Mouse (Mus musculus) CD4-positive, CD25-positive, alpha-beta regulatory T cell, adult 4 months (primary cell): ENCODE measurements around the gene Atn1. TPM values are rescaled to one million over a fixed set of nuclear protein-coding genes. Genes with fewer than 3 reads are reported as not detected.
"Not testable (repeated sequence)": the region's sequence is repeated elsewhere in the genome, so short reads cannot be mapped to it uniquely, and the experiment has no call there.

Experiments used
- ATAC-seq: one replicate; pipeline ENCODE4 v1.8.0; 2017
- polyA plus RNA-seq, 2 experiments: library from polyadenylated mRNA; unstranded; fragments of 100-300 nt; shearing (Covaris generic); gene quantifications; one replicate each; pipeline ENCODE4 v1.2.1; 2017

The Atn1 gene
- 1 to 10 TPM; 4.4 to 4.8 TPM for polyA plus RNA-seq

DNA sequence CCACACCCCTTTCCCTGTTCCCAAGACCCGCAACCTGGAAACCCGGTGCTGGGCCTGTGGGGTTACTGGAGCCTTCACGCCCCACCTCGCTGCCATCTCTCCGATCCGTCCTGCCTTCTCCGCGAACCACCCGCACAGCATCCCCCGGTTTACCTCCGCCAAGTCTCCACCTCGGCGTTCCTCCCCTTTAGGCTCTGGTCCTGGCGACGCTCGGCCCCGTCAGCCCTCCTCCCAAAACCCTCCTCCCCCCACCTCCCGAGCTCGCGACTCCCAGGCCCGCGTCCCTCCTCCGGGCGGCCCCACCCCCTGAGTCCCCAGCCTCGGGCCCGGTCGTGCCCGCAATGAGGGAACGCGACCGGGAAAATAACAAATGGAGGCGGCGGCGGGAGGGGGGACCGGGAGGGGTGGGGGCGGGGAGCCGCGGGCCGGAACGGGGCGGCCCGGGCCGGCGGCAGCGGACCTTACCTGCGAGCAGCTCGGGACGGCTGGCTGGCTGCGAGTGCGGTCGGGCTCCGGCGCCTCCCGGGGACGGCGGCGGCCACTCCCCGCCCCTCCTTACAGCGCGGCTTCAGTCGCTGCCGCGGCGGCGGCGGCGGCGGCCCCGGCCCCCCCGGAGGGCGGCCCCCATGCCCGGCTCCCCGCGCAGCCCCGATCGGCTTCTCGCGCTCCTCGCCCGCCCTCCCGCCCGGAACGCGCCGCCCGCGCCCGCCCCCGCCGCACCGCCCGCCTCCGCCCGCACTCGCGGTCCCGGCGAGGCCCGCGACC lies at the start of gene Atn1, which contains the start of gene Gm45234:
TSS of gene Atn1 (minus strand) at position 694 of the 765 bp plus-strand sequence.
TSS of gene Gm45234 (minus strand) at position 191 of the 765 bp plus-strand sequence.
- ATAC-seq: peak; percentile 33

DNA sequence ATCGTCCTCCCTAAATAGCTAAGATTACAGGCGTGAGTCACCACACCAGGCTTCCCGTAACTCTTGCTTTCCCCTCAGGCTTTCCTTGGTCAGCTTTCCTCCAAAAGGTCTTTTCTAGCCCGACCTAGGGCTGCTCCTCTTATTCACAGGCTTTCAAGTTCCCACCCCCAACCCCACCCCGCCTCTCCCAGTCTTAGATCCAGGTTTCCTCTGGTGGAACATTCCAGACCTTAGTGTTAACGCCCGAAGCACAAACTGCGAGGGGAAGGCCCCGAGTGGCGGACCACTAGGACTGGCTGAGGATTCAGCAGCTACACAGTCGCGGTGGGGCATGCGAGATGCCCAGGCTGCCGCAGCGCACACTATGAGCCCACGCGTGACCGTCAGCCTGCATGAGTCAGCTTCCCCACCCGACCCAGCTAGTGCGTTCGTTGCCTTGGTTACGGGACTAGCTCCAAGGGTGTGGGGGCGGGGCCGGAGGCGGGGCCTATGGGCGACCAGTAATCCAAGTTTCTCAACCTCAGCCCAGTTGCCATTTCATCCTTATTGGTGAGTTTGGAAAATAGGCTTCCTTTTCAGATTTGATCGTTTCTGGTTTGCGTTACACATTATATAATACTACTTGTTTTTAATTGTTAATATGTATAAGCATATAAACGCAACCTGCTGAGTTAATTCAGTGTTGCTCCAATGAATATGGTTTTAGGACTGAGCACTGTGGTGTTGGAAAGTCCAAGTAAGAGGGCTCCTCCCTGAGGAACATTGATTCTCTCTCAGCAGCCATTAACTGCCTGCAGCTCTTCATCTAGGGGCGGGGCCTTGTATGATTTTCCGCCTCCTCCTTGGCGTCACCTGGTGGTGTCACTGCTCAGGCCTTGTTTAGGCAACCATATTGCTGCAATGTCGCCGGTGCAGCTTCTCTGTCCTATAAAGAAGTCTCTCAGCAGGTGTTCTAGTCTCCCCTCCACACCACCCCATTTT lies 49.3 kb upstream of the Atn1 start:
- peak; percentile 77 for ATAC-seq

DNA sequence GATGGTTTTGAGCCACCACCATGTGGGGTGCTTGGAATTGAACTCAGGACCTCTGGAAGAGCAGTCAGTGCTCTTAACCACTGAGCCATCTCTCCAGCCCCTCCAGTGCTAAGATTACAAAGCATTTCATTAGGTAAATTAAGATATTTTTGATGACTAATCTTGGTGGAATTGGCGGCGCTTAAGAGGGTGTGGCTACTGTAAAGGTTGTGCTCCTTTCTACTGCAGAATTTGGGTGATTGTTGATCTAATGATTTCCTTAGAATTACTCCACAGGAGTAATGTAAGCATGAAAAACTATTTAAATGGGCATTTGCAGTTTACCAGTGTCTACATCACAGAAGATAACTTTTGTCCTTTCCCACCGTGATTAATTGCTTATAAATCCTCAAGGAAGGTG lies 48.0 kb upstream of the Atn1 start:
- ATAC-seq: no peak

DNA sequence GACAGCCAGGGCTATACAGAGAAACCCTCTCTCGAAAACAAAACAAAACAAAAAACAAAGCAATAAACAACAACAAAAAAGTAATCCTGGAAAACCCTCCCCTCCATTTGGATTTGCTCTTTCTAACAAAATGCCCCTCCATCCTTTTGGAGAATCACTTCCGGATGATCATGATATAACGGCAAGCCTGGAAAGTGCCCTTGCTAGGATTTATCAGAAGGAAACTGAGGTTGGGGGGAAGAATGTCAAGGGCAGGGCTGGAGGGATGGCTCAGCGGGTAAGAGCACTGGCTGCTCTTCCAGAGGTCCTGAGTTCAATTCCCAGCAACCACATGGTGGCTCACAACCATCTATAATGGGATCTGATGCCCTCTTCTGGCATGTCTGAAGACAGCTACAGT lies 47.4 kb upstream of the Atn1 start:
- ATAC-seq: not testable (repeated sequence)

DNA sequence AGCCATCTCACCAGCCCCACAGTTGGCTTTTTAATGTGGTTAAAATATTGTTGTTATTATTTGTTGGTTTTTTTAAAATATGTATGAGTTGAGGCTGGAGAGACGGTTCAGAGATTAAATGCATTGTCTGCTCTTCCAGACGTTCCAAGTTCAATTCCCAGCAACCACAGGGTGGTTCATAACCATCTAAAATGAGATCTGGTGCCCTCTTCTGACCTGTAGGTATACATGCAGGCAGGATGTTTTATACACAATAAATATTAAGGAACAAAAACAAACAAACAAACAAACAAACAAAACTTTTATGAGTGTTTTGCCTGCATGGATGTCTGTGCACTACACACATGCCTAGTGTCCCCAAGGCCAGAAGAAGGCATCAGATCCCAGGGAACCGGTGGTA lies 46.7 kb upstream of the Atn1 start:
- no peak for ATAC-seq

DNA sequence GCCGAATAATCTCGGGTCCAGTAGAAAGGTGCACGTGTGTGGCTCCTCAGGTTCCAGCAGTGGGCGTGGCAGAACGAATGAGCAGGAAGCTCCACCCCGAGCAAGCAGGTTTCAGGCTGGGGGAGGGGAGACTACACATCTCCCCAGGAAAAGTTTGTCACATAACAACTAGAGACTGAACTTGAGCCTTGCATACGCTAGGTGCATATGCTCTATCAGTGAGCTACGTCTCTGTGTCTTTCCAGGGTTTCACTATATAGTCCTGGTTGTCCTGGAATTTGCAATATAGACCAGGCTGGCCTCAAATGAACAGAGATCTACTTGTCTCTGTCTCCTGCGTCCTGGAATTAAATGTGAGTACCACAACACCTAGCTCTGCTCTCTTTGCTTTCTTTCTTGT lies 46.1 kb upstream of the Atn1 start:
- ATAC-seq: not testable (repeated sequence)

DNA sequence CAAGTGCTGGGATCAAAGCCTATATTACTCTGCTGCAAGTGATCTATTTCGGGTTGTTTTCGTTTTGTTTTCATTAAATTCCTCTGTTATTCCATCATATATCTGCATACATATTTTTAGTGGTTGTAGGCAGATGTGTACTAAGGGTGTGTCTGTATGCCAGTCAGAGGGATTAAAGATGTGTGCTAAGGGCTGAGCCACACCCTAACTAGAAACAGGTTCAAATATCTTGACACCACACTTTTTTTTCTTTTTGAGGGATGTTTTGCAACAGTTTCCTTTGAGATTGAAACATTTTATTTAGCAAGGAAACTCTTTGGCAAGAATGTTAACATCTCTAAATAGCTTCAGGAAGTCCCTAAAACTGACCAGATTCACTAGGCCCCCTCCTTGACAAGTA lies 39.9 kb upstream of the Atn1 start:
- no peak for ATAC-seq

DNA sequence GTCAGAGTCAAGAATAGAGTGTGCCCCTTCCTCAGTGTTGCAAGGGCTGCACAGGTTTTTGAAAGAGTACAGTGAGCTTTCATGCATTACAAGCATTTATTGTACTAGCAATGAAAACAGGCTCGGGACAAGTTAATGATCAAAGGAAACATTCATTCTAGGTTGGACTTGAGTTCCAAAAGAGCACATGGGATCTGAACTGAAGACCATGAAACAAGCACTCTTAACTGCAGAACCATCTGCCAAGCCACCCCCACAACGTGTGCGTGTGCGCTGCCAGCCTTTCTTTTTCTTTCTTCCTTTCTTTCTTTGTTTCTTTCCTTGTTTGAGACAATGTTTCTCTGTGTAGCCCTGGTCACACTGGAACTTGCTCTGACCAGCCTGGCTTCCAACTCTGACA lies 39.5 kb upstream of the Atn1 start:
- no peak for ATAC-seq

DNA sequence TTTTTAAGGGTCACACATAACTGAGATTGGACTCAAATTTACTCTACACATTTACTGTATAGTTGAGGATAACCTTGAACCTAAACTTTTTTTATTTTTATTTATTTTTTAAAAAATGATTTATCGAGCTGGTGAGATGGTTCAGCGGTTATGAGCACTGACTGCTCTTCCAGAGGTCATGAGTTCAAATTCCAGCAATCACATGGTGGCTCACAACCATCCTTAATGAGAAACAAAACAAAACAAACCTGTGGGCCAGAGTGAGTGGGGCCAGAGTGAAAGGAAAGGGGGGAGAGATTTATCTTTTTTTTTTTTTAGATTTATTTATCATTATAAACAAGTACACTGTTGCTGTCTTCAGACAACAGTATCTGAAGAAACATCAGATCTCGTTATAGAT lies 35.6 kb upstream of the Atn1 start:
- ATAC-seq: no peak

DNA sequence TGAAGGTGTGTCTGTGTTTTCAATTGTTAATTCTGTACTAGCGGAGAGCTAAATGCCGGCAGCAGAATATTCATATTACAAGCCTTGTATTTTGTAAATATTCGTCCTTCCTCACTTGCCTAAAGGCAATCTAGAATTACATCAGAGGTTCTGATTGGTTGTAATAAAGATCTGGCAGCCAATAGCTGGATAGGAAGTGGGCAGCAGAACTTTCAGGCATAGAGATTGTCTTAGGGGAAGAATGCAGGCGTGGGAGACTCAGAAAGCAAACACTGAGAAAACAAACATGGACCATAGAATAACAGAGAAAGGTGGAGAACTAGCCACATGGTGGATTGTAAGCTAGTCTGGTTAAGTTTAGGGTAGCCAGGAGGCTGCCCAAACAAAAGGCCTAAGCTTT lies 33.8 kb upstream of the Atn1 start:
- no peak for ATAC-seq

DNA sequence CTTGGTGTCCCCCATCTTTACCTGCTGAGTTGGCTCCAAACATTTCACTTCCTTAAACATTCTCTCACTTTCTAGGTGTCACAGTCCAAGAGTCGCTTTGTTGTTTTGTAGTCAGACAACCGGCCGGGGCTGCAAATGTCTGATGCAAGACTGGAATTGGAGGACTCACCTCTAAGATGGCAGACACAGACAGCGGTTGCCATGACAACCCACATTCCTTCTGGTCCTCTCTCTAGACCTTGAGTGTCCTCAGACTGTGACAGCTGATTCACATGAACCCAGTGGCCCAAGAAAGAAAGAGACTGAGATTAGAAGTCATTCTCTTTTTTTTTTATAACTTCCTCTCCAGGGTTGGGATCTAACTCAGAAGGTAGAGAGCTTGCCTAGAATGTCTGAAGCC lies 33.2 kb upstream of the Atn1 start:
- ATAC-seq: no peak

DNA sequence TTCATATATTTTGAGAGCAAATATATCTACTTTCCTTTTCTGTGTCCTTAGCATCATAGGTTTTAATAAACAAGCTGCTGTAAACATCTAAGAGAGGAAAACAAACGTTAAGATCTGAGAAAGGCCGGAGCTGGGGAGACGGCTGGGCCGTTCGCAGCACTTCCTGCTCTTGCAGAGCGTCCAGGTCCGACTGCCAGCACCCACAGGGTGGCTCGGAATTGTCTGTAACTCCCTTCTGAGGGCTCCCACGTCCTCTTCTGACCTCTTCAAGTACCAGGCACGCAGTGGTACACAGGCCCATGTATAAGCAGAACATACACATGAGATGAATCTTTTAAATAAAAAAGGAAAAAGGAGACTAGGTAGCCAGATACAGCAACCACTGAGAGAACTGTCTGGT lies 31.4 kb upstream of the Atn1 start:
- no peak for ATAC-seq

DNA sequence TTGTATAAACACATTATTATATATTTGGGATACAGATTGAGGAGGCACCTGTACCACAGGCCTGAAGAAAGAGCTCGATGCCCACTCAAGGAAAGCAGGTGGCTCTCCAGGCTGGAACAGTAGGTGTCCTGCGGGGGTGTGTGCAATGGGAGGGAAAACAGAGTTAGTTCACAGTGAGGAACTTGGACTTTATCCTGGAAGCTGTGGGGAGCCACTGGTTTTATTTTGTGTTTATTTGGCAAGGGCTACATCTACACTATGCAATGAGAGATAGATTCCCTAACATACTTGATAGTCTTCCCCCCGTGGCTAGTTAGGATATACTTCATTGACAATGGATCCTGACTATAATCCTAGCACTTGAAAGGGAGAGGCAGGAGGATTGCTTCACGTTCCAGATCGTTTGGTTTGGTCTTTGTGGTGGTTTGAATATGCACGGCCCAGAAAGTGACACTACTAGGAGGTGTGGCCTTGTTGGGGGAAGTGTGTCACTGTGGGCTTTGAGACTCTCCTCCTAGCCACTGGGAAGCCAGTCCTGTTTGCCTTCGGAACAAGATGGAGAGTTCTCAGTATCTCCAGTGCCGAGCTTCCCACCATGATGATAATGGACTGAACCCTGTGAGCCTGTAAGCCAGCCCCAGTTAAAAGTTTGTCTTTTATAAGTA lies 30.6 kb upstream of the Atn1 start:
- ATAC-seq: no peak

DNA sequence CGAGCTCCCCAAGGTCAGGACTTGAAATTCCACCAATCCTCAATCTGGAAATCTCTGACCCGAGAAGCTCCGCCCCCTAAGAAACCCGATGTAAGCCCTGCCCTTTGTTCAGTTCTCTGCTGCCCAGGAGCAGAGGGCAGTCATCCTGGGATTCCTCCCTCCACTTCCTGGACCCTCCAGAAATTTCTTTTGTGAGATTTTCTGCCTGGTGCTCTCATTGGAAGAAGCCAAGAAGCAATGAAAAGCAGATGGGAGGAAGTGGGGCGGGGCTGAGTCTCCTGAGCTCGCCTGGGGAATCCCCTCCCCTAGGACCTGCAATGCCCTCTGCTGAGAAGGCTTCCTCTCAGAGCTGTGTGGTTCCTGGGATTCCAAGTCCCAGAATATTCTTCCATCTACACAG lies 26.1 kb upstream of the Atn1 start:
- peak; percentile 78 for ATAC-seq

DNA sequence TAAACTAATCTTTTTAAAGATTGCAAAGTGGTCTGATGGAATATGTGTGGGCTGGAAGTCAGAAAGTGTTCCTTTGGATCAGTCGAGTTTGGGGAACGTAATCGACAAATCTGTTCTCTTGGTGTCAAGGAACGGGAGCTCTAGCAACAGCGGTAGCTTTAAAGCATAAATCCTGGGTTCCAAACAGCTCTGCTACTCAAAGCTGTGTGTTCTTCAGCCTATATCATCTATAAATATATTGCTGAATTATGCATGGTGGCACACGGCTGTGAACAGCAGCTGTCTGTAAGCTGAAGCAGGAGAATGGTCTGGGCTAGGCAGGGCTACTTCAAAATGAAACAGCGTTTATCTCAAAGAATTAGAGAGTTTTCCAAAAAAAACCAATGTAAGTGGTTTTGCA lies 24.6 kb upstream of the Atn1 start:
- ATAC-seq: no peak

DNA sequence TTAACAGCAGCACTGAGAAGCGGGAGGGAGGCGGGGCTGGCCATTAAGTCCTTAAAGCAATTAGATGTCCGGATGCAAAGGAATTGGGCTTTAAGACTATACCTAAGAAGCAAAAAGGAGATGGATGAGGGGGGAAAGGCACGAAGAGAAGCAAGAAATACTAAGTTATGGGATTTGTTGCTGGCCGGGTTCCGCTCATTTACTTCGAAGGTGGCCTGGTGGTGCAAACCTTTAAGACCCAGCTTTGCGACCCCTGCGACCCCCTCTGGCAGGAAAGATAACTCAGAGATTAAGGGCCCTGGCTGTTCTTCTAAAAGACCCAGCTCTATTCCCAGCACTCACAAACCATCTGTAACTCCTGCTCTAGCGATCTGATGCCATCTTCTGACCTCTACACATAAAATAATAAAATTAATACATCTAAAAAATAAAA lies 23.7 kb upstream of the Atn1 start:
- ATAC-seq: peak; percentile 48

DNA sequence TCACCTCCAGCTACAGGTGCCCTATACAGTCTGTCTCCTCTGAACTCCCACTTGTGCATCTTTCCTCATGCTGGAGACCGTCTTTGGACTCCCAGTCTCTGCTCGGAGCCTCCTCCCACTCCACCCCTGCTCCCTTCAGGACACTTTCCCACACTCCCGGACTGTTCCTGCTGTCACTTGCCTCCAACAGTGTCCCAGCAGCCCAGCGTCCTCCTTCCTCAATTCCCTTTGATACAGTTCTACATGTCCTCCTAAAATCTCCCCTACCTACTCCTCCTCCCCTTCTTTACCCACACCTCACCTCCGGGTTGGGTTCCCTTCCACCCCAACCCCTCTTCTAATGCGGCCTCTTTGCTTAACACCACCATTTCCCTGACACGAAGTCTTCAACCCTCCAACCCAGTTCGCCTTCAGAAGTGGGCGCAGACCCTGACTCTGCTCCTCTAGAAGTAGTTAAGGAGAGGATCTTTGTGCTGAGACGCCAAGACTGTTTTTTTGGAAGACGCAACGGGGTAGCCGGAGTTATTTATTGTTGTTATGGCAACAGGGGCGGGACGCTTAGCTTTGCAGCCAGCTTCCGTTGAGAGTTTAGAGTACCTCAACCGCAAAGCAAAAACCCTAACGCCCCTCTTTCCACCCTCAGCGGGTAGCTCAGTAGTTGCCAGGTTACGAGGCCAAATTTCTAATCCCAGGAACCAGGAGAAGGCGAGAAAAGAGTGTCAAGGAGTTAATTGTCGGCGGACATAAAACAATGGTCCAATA lies 23.1 kb upstream of the Atn1 start, which contains the start of gene Lrrc23:
TSS of gene Lrrc23 (minus strand) at position 506 of the 762 bp plus-strand sequence.
- peak; percentile 92 for ATAC-seq

DNA sequence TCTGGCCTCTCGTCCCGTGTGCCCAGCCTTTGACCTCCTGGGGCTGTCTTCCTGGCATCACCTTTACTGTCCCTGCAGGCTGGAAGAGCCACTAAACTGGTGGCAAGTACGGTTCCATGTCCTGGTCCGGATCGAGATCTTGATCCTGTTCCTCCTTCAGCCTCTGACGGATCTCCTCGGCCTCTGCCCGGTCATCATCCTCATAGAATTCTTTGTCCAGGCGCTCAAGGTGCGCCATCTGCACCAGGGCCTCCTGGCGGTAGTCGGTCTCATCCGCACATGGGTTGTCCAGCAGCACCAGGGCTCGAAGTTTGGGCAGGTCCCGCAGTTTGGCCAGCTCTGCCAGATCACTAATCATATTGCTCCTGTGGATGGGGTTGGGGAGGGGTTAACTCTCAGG lies 14.2 kb upstream of the Atn1 start:
- no peak for ATAC-seq

DNA sequence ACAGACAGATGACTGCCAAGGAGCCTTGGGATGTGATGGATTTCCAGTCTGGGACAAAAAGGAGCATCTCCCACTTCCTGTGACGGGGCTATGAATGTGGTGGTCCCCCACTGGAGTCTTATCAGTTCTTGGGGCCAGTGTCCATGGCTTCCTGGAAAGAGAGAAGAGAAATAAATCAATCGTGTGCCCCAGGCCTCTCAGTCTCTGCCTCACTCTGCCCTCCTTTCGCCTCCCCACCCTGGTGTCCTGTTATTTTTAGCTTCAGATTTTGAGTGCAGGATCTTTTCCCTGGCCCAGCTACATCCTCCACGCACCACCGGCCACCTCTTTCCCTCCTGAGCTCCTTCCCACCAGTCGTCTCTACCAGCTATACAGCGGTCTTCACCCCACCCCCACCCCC lies 13.7 kb upstream of the Atn1 start:
- no peak for ATAC-seq

DNA sequence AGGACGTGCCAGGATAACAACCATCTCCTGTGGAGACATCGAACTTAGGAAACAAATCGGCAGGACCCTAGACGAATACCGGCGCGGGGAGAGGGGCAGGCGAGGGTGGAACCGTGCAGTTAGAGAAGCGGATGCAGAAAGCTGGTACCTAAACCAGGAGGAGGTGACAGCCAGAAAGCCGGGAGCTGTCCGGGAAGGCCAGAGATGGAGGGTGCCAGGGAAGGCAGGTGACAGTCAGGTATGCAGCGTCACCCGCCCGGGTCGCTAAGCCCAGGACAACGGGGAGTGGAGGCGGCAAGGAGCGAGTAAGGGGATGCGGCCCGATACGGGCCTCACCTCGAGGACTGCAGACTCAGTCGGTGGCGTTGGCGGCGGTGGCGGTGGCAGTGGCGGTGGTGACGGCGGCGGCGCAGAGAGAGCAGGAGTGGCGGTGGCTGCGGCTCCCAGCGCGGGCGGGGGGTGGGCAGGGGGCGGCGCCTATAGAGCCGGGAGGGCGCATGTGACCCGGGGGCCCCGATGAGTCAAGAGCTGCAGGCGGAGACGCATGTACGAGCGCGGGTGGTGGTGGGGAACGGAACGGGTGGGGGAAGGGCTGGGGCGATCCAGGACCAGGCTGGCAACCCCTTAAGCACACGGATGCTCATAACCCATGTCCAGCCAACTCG lies 12.9 kb upstream of the Atn1 start, which contains the start of gene Eno2:
TSS of gene Eno2 (minus strand) at position 573 of the 665 bp plus-strand sequence.
- ATAC-seq: peak; percentile 72

DNA sequence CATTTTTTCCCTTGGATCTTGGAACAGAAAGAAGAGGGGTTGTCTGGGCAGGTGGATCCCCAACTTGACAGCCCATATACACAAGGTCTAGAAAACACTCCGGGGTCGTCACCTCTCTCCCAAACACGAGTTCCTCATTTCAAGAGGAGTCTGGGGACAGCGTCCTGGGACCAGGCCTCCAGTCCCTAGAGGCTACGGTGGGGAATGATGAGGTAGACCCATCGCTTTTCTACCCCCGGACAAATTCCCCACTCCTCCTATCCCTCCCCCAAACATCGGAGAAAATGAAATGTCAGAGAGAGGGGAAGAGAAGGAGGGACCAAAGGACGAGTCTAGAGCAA lies 12.3 kb upstream of the Atn1 start:
- peak; percentile 8 for ATAC-seq
